Comparison of ENCODE assay signal across 18 mouse cellular contexts in genomic region chr3:90614148-90614530, GRCm38 (mm10). TPM values are rescaled to one million over a fixed set of nuclear protein-coding genes. Genes with fewer than 3 reads are reported as not detected.
A peak's percentile ranks its signal among the peaks of the same experiment; 100 is the strongest.
DNase-seq lines count a peak whose midpoint lies in the region; ATAC-seq and TF ChIP-seq lines count a peak whose summit lies in the region.
"Had no signal": no experiment of that assay in that cellular context is flagged by ENCODE, and none has a peak within 500 bp of the region (broad histone marks: within the 10 kb centered on the region; RNA-seq: fewer than 3 reads in every experiment).

No protein-coding gene starts in this region.

- WGBS in kidney, embryonic 15.5 days = 79% methylated on average over 6 of the region's 6 CpGs
- WGBS in intestine, embryonic 15.5 days = 74% methylated on average over 6 of the region's 6 CpGs
- WGBS in forebrain, postnatal 0 days = 88% methylated on average over 6 of the region's 6 CpGs

- no peak for TF ChIP-seq CTCF in forebrain, postnatal 0 days (IDR thresholded peaks at IDR 0.05; ENCODE audit: low read depth)

- no peak for DNase-seq in kidney, postnatal 36 days
- no peak for DNase-seq in forebrain, postnatal 0 days
- no peak for DNase-seq in gastrocnemius, postnatal 25 days
- DNase-seq: cerebellum, adult 9-11 months; thymus, postnatal 25 days had no signal

- H3K9ac ChIP-seq in kidney, embryonic 15.5 days = no peak overlapping the region
- no peak overlapping the region for H3K9ac ChIP-seq in intestine, embryonic 15.5 days
- H3K9ac ChIP-seq in forebrain, postnatal 0 days = no peak overlapping the region
- H3K9ac ChIP-seq: forebrain, embryonic 12.5 days; heart, embryonic 12.5 days; liver, embryonic 14.5 days; midbrain, embryonic 15.5 days had no signal

- peak overlapping the region; percentile 41; the same call in 1 of the 2 replicates for H3K4me3 ChIP-seq in kidney, embryonic 15.5 days (replicated peaks)
- H3K4me3 ChIP-seq in megakaryocyte, embryonic 14.5 days (replicated peaks) = peak overlapping the region; percentile 88
- H3K4me3 ChIP-seq in intestine, embryonic 15.5 days (replicated peaks) = peak overlapping the region; percentile 38
- no peak overlapping the region for H3K4me3 ChIP-seq in forebrain, postnatal 0 days (ENCODE audit: low read depth, low read length)
- H3K4me3 ChIP-seq: forebrain, embryonic 12.5 days; heart, embryonic 12.5 days; midbrain, embryonic 15.5 days had no signal

- peak overlapping the region; percentile 70 for H3K4me2 ChIP-seq in kidney, embryonic 15.5 days
- peak overlapping the region; percentile 72 for H3K4me2 ChIP-seq in intestine, embryonic 15.5 days (replicated peaks)
- no peak overlapping the region for H3K4me2 ChIP-seq in forebrain, postnatal 0 days (ENCODE audit: low read depth)
- H3K4me2 ChIP-seq: midbrain, embryonic 15.5 days had no signal

- H3K36me3 ChIP-seq in kidney, embryonic 15.5 days = no peaks in the 10 kb centered on the region
- no peaks in the 10 kb centered on the region for H3K36me3 ChIP-seq in megakaryocyte, embryonic 14.5 days (replicated peaks; ENCODE audit: low read length)
- H3K36me3 ChIP-seq in intestine, embryonic 15.5 days = no peaks in the 10 kb centered on the region
- no peaks in the 10 kb centered on the region for H3K36me3 ChIP-seq in forebrain, postnatal 0 days (ENCODE audit: insufficient read depth)
- H3K36me3 ChIP-seq: forebrain, embryonic 12.5 days; heart, embryonic 12.5 days; midbrain, embryonic 15.5 days had no signal

- no peak overlapping the region for H3K27ac ChIP-seq in kidney, embryonic 15.5 days
- peak overlapping the region; percentile 77 for H3K27ac ChIP-seq in intestine, embryonic 15.5 days
- no peak overlapping the region for H3K27ac ChIP-seq in forebrain, postnatal 0 days (ENCODE audit: low read depth, low read length)
- H3K27ac ChIP-seq: forebrain, embryonic 12.5 days; hindbrain, postnatal 0 days; liver, embryonic 14.5 days; midbrain, embryonic 15.5 days had no signal

- H3K9me3 ChIP-seq in kidney, embryonic 15.5 days (replicated peaks) = no peaks in the 10 kb centered on the region
- no peaks in the 10 kb centered on the region for H3K9me3 ChIP-seq in megakaryocyte, embryonic 14.5 days
- H3K9me3 ChIP-seq in intestine, embryonic 15.5 days = no peaks in the 10 kb centered on the region
- no peaks in the 10 kb centered on the region for H3K9me3 ChIP-seq in forebrain, postnatal 0 days (ENCODE audit: low read length)
- H3K9me3 ChIP-seq: forebrain, embryonic 12.5 days; heart, embryonic 12.5 days; midbrain, embryonic 15.5 days had no signal

- H3K27me3 ChIP-seq in kidney, embryonic 15.5 days = no peaks in the 10 kb centered on the region
- H3K27me3 ChIP-seq in megakaryocyte, embryonic 14.5 days (replicated peaks) = peaks cover 51% of the 10 kb centered on the region
- no peaks in the 10 kb centered on the region for H3K27me3 ChIP-seq in intestine, embryonic 15.5 days (replicated peaks)
- no peaks in the 10 kb centered on the region for H3K27me3 ChIP-seq in forebrain, postnatal 0 days (ENCODE audit: insufficient read depth, low read length)

- H3K4me1 ChIP-seq in kidney, embryonic 15.5 days = peaks cover 40% of the 10 kb centered on the region
- peaks cover 42% of the 10 kb centered on the region for H3K4me1 ChIP-seq in megakaryocyte, embryonic 14.5 days
- peaks cover 20% of the 10 kb centered on the region for H3K4me1 ChIP-seq in intestine, embryonic 15.5 days (replicated peaks)
- H3K4me1 ChIP-seq in forebrain, postnatal 0 days (ENCODE audit: insufficient read depth) = 0 out of 2 replicates have a peak, but pooled peaks cover 3% of the 10 kb centered on the region

- no peak for ATAC-seq in kidney, embryonic 15.5 days (replicated peaks; ENCODE audit: low FRiP score)
- ATAC-seq in megakaryocyte, adult 5-6 weeks (ENCODE audit: poor library complexity, severe bottlenecking) = no peak
- no peak for ATAC-seq in intestine, embryonic 15.5 days
- no peak for ATAC-seq in forebrain, postnatal 0 days
- ATAC-seq: midbrain, embryonic 15.5 days had no signal

RNA-seq across cellular contexts. Expression of gene S100a6, which starts 1.5 kb away (rescaled TPM):
- 168 and 169 TPM in 2 replicates for polyA plus RNA-seq in kidney, embryonic 15.5 days (2015; fragmentation: Nextera tagmentation; extraction: Ambion mirVana)
- polyA plus RNA-seq in megakaryocyte, embryonic 14.5 days (2012; ENCODE audit: insufficient read depth, low replicate concordance) = 1.3 TPM in 1 of 2 replicates, not detected in the other
- total RNA-seq in megakaryocyte, adult 5-6 weeks (2015) = 2,141 and 2,313 TPM in 2 replicates
- 1,043 and 1,047 TPM in 2 replicates for total RNA-seq in megakaryocyte, adult 5-6 weeks (2017)
- 412 and 430 TPM in 2 replicates for polyA plus RNA-seq in intestine, embryonic 15.5 days (2015; fragmentation: Nextera tagmentation; extraction: Ambion mirVana)
- 17.9 and 18.1 TPM in 2 replicates for total RNA-seq in forebrain, postnatal 0 days (2014; rRNA removed)
- 34.9 and 40.7 TPM in 2 replicates for polyA plus RNA-seq in forebrain, postnatal 0 days (2015; fragmentation: Nextera tagmentation; extraction: Ambion mirVana)
- 100 to 1,000 TPM in 1 of 2 experiments, 10 to 100 TPM in 1; 65.8 to 112 TPM for total RNA-seq in gastrocnemius, postnatal 25 days (2021)
- total RNA-seq: CH12.LX had no signal

RNA-seq across cellular contexts. Expression of gene S100a5, which starts 5.8 kb away (rescaled TPM):
- polyA plus RNA-seq in kidney, embryonic 15.5 days (2015; fragmentation: Nextera tagmentation; extraction: Ambion mirVana) = 0.46 TPM in 1 of 2 replicates, not detected in the other
- polyA plus RNA-seq in megakaryocyte, embryonic 14.5 days (2012; ENCODE audit: insufficient read depth, low replicate concordance) = not detected in 2 replicates
- not detected in 2 replicates for total RNA-seq in megakaryocyte, adult 5-6 weeks (2015)
- total RNA-seq in megakaryocyte, adult 5-6 weeks (2017) = 3.4 TPM in 1 of 2 replicates, not detected in the other
- polyA plus RNA-seq in intestine, embryonic 15.5 days (2015; fragmentation: Nextera tagmentation; extraction: Ambion mirVana) = 15.0 and 15.7 TPM in 2 replicates
- total RNA-seq in forebrain, postnatal 0 days (2014; rRNA removed) = not detected in 2 replicates
- 0.79 TPM in 1 of 2 replicates, not detected in the other for polyA plus RNA-seq in forebrain, postnatal 0 days (2015; fragmentation: Nextera tagmentation; extraction: Ambion mirVana)
- total RNA-seq in gastrocnemius, postnatal 25 days (2021) = not detected
- total RNA-seq: CH12.LX; hindbrain, postnatal 0 days; layer of hippocampus, adult 2 months; left cerebral cortex, postnatal 14 days had no signal
- polyA plus RNA-seq: forebrain, embryonic 12.5 days; heart, embryonic 12.5 days; hindbrain, postnatal 0 days; liver, embryonic 14.5 days; midbrain, embryonic 15.5 days had no signal

RNA-seq across cellular contexts. Expression of gene S100a4, which starts 10.6 kb away (rescaled TPM):
- polyA plus RNA-seq in kidney, embryonic 15.5 days (2015; fragmentation: Nextera tagmentation; extraction: Ambion mirVana) = 4.2 and 6.4 TPM in 2 replicates
- polyA plus RNA-seq in megakaryocyte, embryonic 14.5 days (2012; ENCODE audit: insufficient read depth, low replicate concordance) = not detected in 2 replicates
- 2,878 and 2,936 TPM in 2 replicates for total RNA-seq in megakaryocyte, adult 5-6 weeks (2015)
- 3,102 and 3,469 TPM in 2 replicates for total RNA-seq in megakaryocyte, adult 5-6 weeks (2017)
- 4.4 and 8.2 TPM in 2 replicates for polyA plus RNA-seq in intestine, embryonic 15.5 days (2015; fragmentation: Nextera tagmentation; extraction: Ambion mirVana)
- 2.8 and 5.9 TPM in 2 replicates for total RNA-seq in forebrain, postnatal 0 days (2014; rRNA removed)
- polyA plus RNA-seq in forebrain, postnatal 0 days (2015; fragmentation: Nextera tagmentation; extraction: Ambion mirVana) = 2.1 and 2.4 TPM in 2 replicates
- 10 to 100 TPM; 11.3 to 23.2 TPM for total RNA-seq in gastrocnemius, postnatal 25 days (2021)

RNA-seq across cellular contexts. Expression of gene Gm42674, which starts 12.4 kb away (rescaled TPM):
- not detected in 2 replicates for polyA plus RNA-seq in kidney, embryonic 15.5 days (2015; fragmentation: Nextera tagmentation; extraction: Ambion mirVana)
- not detected in 2 replicates for polyA plus RNA-seq in megakaryocyte, embryonic 14.5 days (2012; ENCODE audit: insufficient read depth, low replicate concordance)
- total RNA-seq in megakaryocyte, adult 5-6 weeks (2015) = not detected in 2 replicates
- total RNA-seq in megakaryocyte, adult 5-6 weeks (2017) = 2.9 and 5.7 TPM in 2 replicates
- not detected in 2 replicates for polyA plus RNA-seq in intestine, embryonic 15.5 days (2015; fragmentation: Nextera tagmentation; extraction: Ambion mirVana)
- total RNA-seq in forebrain, postnatal 0 days (2014; rRNA removed) = not detected in 2 replicates
- not detected in 2 replicates for polyA plus RNA-seq in forebrain, postnatal 0 days (2015; fragmentation: Nextera tagmentation; extraction: Ambion mirVana)
- total RNA-seq in gastrocnemius, postnatal 25 days (2021) = not detected
- total RNA-seq: CH12.LX; gastrocnemius, adult 18-20 months; hindbrain, postnatal 0 days; layer of hippocampus, adult 2 months; left cerebral cortex, postnatal 14 days had no signal
- polyA plus RNA-seq: forebrain, embryonic 12.5 days; heart, embryonic 12.5 days; hindbrain, postnatal 0 days; liver, embryonic 14.5 days; midbrain, embryonic 15.5 days had no signal

RNA-seq across cellular contexts. Expression of gene S100a2, which starts 24.1 kb away (rescaled TPM):
- not detected in 2 replicates for polyA plus RNA-seq in kidney, embryonic 15.5 days (2015; fragmentation: Nextera tagmentation; extraction: Ambion mirVana)
- polyA plus RNA-seq in megakaryocyte, embryonic 14.5 days (2012; ENCODE audit: insufficient read depth, low replicate concordance) = not detected in 2 replicates
- total RNA-seq in megakaryocyte, adult 5-6 weeks (2015) = not detected in 2 replicates
- total RNA-seq in megakaryocyte, adult 5-6 weeks (2017) = not detected in 2 replicates
- not detected in 2 replicates for polyA plus RNA-seq in intestine, embryonic 15.5 days (2015; fragmentation: Nextera tagmentation; extraction: Ambion mirVana)
- total RNA-seq in forebrain, postnatal 0 days (2014; rRNA removed) = not detected in 2 replicates
- not detected in 2 replicates for polyA plus RNA-seq in forebrain, postnatal 0 days (2015; fragmentation: Nextera tagmentation; extraction: Ambion mirVana)
- not detected for total RNA-seq in gastrocnemius, postnatal 25 days (2021)
- total RNA-seq: CH12.LX; gastrocnemius, adult 18-20 months; hindbrain, postnatal 0 days; layer of hippocampus, adult 2 months; left cerebral cortex, postnatal 14 days had no signal
- polyA plus RNA-seq: forebrain, embryonic 12.5 days; heart, embryonic 12.5 days; hindbrain, postnatal 0 days; liver, embryonic 14.5 days; midbrain, embryonic 15.5 days had no signal

Comparison
In these comparisons a context has a peak if more than half of its experiments do, and no peak if none do; other contexts are left out.
1. RNA of gene S100a6, which starts 1.5 kb away (polyA plus RNA-seq): 412 to 430 TPM in intestine, embryonic 15.5 days, 168 to 169 TPM in kidney, embryonic 15.5 days and 34.9 to 40.7 TPM in forebrain, postnatal 0 days; 1.3 TPM in megakaryocyte, embryonic 14.5 days; every median in the first group is over 10 times any median in the second.